Mouse (Mus musculus) embryonic fibroblast, embryonic 13.5 days (primary cell): Measurements from ENCODE around the gene Tor1b.

Experiments used
- CTCF ChIP-seq: IDR thresholded peaks from 2 replicates; pipeline ENCODE4 v1.5.1; 2011; ENCODE audit warnings: mild to moderate bottlenecking, control low read depth, low read length, moderate library complexity, borderline replicate concordance; ENCODE audit not compliant: insufficient read depth
- POLR2A ChIP-seq: IDR thresholded peaks from 2 replicates; pipeline ENCODE4 v1.6.1; 2011; ENCODE audit warnings: low read depth, mild to moderate bottlenecking, control low read depth, low read length, moderate library complexity

DNA sequence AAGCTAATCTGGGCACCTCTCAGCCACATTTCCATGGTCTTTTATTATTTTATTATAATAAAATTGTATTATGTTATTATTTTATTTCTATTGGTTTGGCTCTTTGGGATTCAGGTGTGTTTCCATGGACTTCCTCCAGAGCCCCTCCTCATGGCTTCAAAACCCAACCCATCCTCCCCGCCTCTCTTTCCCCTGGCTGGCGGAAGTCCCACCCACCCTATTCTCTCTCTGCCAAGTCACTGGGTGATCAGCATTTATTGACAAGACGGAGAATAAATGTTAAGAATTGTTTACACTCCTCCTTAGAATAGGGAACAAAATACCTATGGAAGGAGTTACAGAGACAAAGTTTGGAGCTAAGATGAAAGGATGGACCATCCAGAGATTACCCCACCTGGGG is 16.0 kb upstream of the Tor1b start:
- TF ChIP-seq POLR2A (no peak), CTCF (no peak)
